Mouse (Mus musculus) left cerebral cortex, postnatal 4 days (tissue): ENCODE measurements around the gene Pemt. TPM values are rescaled to one million over a fixed set of nuclear protein-coding genes. Genes with fewer than 3 reads are reported as not detected.
"Not testable (repeated sequence)": the region's sequence is repeated elsewhere in the genome, so short reads cannot be mapped to it uniquely, and the experiment has no call there.

Source experiments
- DNase-seq: peaks from one replicate; pipeline ENCODE4 v3.0.0-alpha.2; 2022
- intact Hi-C: fragments of 180-260 bp; cut with DNase I; formaldehyde crosslinking; loops from one replicate; pipeline ENCODE4 v1.15.1; 2025
- total RNA-seq, 2 experiments: library from RNA; stranded (reverse); gene quantifications; 2 replicates each; pipeline ENCODE4 v1.2.3; 2021

The Pemt gene
- total RNA-seq, 2 experiments from 2014 or later, result 6.7 to 7.5 TPM

- DNase-seq, result no peak
- intact Hi-C loops, result no loop called here
Observed at GRCm38 (mm10) chr11:59960476-59961337, 85.6 kb downstream of the Pemt start.

GRCm38 (mm10) chr11:59959453-59959852 lies 86.8 kb downstream of the Pemt start:
- no peak for DNase-seq
- intact Hi-C loops, result no loop called here

- DNase-seq, result no peak
- intact Hi-C loops, result no loop called here
Observed at GRCm38 (mm10) chr11:59956749-59957148, 89.5 kb downstream of the Pemt start.

GRCm38 (mm10) chr11:59952892-59953291 lies 93.4 kb downstream of the Pemt start:
- intact Hi-C loops, result no loop called here
- DNase-seq, result no peak

- DNase-seq, result no peak
- intact Hi-C loops, result no loop called here
Observed at GRCm38 (mm10) chr11:59948401-59948767, 97.9 kb downstream of the Pemt start.

- intact Hi-C loops, result no loop called here
Observed at GRCm38 (mm10) chr11:59947752-59948400, 98.4 kb downstream of the Pemt start, which contains the start of gene Med9. Gene Med9 (plus strand): TSS chr11:59948206.

GRCm38 (mm10) chr11:59944855-59945254 lies 101.4 kb downstream of the Pemt start:
- DNase-seq, intact Hi-C loops: not testable (repeated sequence)

More at GRCm38 (mm10) chr11:59947752-59948400, 98.4 kb downstream of the Pemt start, which contains the start of gene Med9:
- peak; percentile 96 for DNase-seq

- no peak for DNase-seq
- intact Hi-C loops, result no loop called here
Observed at GRCm38 (mm10) chr11:59941391-59941790, 104.9 kb downstream of the Pemt start.

- intact Hi-C loops, result no loop called here
- DNase-seq, result no peak
Observed at GRCm38 (mm10) chr11:59940645-59941044, 105.6 kb downstream of the Pemt start.

GRCm38 (mm10) chr11:59939821-59940220 lies 106.5 kb downstream of the Pemt start:
- intact Hi-C loops, result no loop called here
- no peak for DNase-seq

- DNase-seq, result no peak
- intact Hi-C loops, result no loop called here
Observed at GRCm38 (mm10) chr11:59937615-59938014, 108.7 kb downstream of the Pemt start.

- intact Hi-C loops, result no loop called here
- DNase-seq, result no peak
Observed at GRCm38 (mm10) chr11:59937023-59937422, 109.3 kb downstream of the Pemt start.

- intact Hi-C loops, result no loop called here
- no peak for DNase-seq
Observed at GRCm38 (mm10) chr11:59933943-59934342, 112.3 kb downstream of the Pemt start.

GRCm38 (mm10) chr11:59932560-59933337 lies 113.5 kb downstream of the Pemt start:
- intact Hi-C loops, result no loop called here

GRCm38 (mm10) chr11:59930031-59930430 lies 116.3 kb downstream of the Pemt start:
- no peak for DNase-seq
- intact Hi-C loops, result no loop called here

More at GRCm38 (mm10) chr11:59932560-59933337, 113.5 kb downstream of the Pemt start:
- DNase-seq, result no peak

- intact Hi-C loops, result no loop called here
- no peak for DNase-seq
Observed at GRCm38 (mm10) chr11:59921265-59921664, 125.0 kb downstream of the Pemt start.

Other genes with a start within 250 kb of the Pemt start
- 10 to 100 TPM; 33.3 to 36.1 TPM for gene Flcn, start 236.5 kb downstream of the Pemt start, total RNA-seq
- 10 to 100 TPM; 43.6 to 45.0 TPM for gene Nt5m, start 207.0 kb downstream of the Pemt start, total RNA-seq
- 10 to 100 TPM; 83.2 to 87.3 TPM for gene Cops3, start 206.7 kb downstream of the Pemt start, total RNA-seq
- gene Med9, start 98.3 kb downstream of the Pemt start, total RNA-seq, result 10 to 100 TPM; 23.8 to 25.2 TPM
- 1 to 10 TPM; 1.3 to 1.5 TPM for gene Rasd1, start 81.5 kb downstream of the Pemt start, total RNA-seq
- gene Rai1, start 58.5 kb upstream of the Pemt start, total RNA-seq, result 10 to 100 TPM; 85.9 to 92.3 TPM
- gene Srebf1, start 176.1 kb upstream of the Pemt start, total RNA-seq, result 10 to 100 TPM; 60.3 to 67.5 TPM